Comparison of ENCODE assay signal across 9 mouse cellular contexts in the genomic region with DNA sequence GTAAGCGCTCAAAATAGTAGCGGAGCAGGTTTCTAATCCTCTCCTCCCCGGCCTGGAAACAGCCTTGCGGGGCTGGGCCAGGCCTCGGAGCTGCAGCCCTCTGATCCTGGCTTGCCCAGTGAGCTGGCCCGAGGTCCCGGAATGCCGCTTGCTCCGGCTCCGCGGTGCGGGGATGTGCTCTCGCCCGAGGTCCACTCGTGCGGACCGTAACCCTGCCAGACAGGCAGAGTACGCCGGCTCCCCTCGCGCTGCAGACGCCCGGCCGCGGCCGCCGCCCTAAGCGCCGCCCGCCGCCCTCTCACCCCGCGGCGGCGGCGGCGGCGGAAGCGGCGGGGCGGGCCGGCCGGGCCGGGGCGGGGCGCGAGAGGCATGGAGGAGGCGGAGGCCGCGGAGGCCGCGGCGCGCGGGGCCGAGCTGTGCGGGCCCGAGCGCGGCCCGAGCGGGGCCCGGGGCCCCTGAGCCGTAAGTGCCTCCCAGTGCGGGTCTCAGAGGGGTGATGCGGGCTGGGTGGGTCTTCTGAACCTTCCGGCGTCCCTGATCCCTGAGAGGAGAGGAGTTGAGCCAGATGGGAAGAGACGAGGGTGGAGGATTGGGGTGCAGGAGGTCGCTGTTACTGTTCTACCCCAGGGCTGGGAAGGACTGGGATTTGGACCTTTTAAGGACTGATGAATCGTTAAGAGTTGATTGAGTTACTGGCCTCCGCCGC. TPM values are rescaled to one million over a fixed set of nuclear protein-coding genes. Genes with fewer than 3 reads are reported as not detected.
A peak's percentile ranks its signal among the peaks of the same experiment; 100 is the strongest.
DNase-seq lines count a peak whose midpoint lies in the region; ATAC-seq and TF ChIP-seq lines count a peak whose summit lies in the region.
"Had no signal": no experiment of that assay in that cellular context is flagged by ENCODE, and none has a peak within 500 bp of the region (broad histone marks: within the 10 kb centered on the region; RNA-seq: fewer than 3 reads in every experiment).

No protein-coding gene starts in this region.

- no peak for TF ChIP-seq EP300 in MEL (IDR thresholded peaks at IDR 0.05; ENCODE audit: low read depth in 1 of 2, low read length in 2 of 2)

- peak overlapping the region; percentile 67 for H3K27ac ChIP-seq in MEL (ENCODE audit: control insufficient read depth, low read depth, low read length)
- H3K27ac ChIP-seq in heart, embryonic 16.5 days (ENCODE audit: low read length): peak overlapping the region; percentile 91

- under 1% methylated on average over 48 of the region's 73 CpGs for WGBS in heart, embryonic 16.5 days

- peaks cover 0 to 10% of the 10 kb centered on the region in 2 experiments; a peak in 2 of 4 replicates for H3K4me1 ChIP-seq in MEL (ENCODE audit: control insufficient read depth in 1 of 2, insufficient read depth in 2 of 2, low read length in 2 of 2)
- peaks cover 25% of the 10 kb centered on the region for H3K4me1 ChIP-seq in erythroblast, embryonic 14.5 days (ENCODE audit: control insufficient read depth)
- peaks cover 14% of the 10 kb centered on the region for H3K4me1 ChIP-seq in heart, embryonic 16.5 days (ENCODE audit: control insufficient read depth, insufficient read depth, low read length)

- no peaks in the 10 kb centered on the region for H3K9me3 ChIP-seq in MEL (replicated peaks; ENCODE audit: insufficient read depth, low read length)
- peaks cover 5% of the 10 kb centered on the region for H3K9me3 ChIP-seq in erythroblast, embryonic 14.5 days (ENCODE audit: control insufficient read depth, low read length)
- H3K9me3 ChIP-seq in heart, embryonic 16.5 days (replicated peaks; ENCODE audit: control insufficient read depth, low read length): 0 out of 2 replicates have a peak, but pooled peaks cover 2% of the 10 kb centered on the region

- H3K4me3 ChIP-seq in MEL (ENCODE audit: control insufficient read depth in 1 of 2, insufficient read depth in 1 of 2, low read depth in 2 of 2, low read length in 2 of 2): peak overlapping the region; percentile 90 to 98
- peak overlapping the region; percentile 80 for H3K4me3 ChIP-seq in erythroblast, embryonic 14.5 days (replicated peaks)
- peak overlapping the region; percentile 91 for H3K4me3 ChIP-seq in heart, embryonic 16.5 days (ENCODE audit: low read length)

- peak; percentile 68 for DNase-seq in MEL (ENCODE audit: low read depth, low spot score)
- DNase-seq in brain, embryonic 14.5 days (ENCODE audit: low read depth): peak; percentile 71
- DNase-seq in kidney, postnatal 10 days: peak; percentile 85
- peak; percentile 74 for DNase-seq in lung, postnatal 14 days
- peak; percentile 33 for DNase-seq in ovary, postnatal 10 days (ENCODE audit: low spot score)
- DNase-seq in thymus, postnatal 14 days: peak; percentile 80

- peaks cover 14% of the 10 kb centered on the region for H3K79me2 ChIP-seq in MEL (ENCODE audit: control insufficient read depth, insufficient read depth, low read length, poor library complexity)

- ATAC-seq in heart, embryonic 16.5 days (replicated peaks; ENCODE audit: extremely low read depth, insufficient read depth, low FRiP score): peak; percentile 93

- no peak for TF ChIP-seq RAD21 in MEL (IDR thresholded peaks at IDR 0.05; ENCODE audit: low read depth, low read length)

- no peak for TF ChIP-seq CTCF in MEL (IDR thresholded peaks at IDR 0.05 in 2 of 3, conservative IDR thresholded peaks at IDR 0.05 in 1 of 3; ENCODE audit: control insufficient read depth in 1 of 3, insufficient read depth in 1 of 3, low read depth in 2 of 3, low read length in 3 of 3, poor library complexity in 1 of 3, severe bottlenecking in 1 of 3)
- TF ChIP-seq CTCF in brain, embryonic 14.5 days (IDR thresholded peaks at IDR 0.05; ENCODE audit: borderline replicate concordance, extremely low read depth, insufficient read depth, insufficient read length): no peak

- H3K4me2 ChIP-seq in heart, embryonic 16.5 days (ENCODE audit: low read depth, low read length): peak overlapping the region; percentile 90

- H3K9ac ChIP-seq in MEL (ENCODE audit: control insufficient read depth, low read depth, low read length, poor library complexity, severe bottlenecking): peak overlapping the region; percentile 94
- H3K9ac ChIP-seq in heart, embryonic 16.5 days (ENCODE audit: low read length): peak overlapping the region; percentile 98

- no peaks in the 10 kb centered on the region for H3K27me3 ChIP-seq in MEL (ENCODE audit: control insufficient read depth in 1 of 2, insufficient read depth in 2 of 2, low read length in 2 of 2)
- H3K27me3 ChIP-seq in erythroblast, embryonic 14.5 days (ENCODE audit: control insufficient read depth): peaks cover 6% of the 10 kb centered on the region
- no peaks in the 10 kb centered on the region for H3K27me3 ChIP-seq in heart, embryonic 16.5 days (ENCODE audit: control insufficient read depth, insufficient read depth, low read length)

- peaks cover 0 to 4% of the 10 kb centered on the region in 2 experiments for H3K36me3 ChIP-seq in MEL (ENCODE audit: control insufficient read depth in 1 of 2, insufficient read depth in 2 of 2, low read length in 2 of 2)
- peaks cover 36% of the 10 kb centered on the region for H3K36me3 ChIP-seq in erythroblast, embryonic 14.5 days (ENCODE audit: control insufficient read depth)
- H3K36me3 ChIP-seq in heart, embryonic 16.5 days (ENCODE audit: control insufficient read depth, insufficient read depth): peaks cover 30% of the 10 kb centered on the region

- TF ChIP-seq POLR2A in MEL (IDR thresholded peaks at IDR 0.05; ENCODE audit: control insufficient read depth in 1 of 2, insufficient read depth in 1 of 2, low read depth in 1 of 2, low read length in 2 of 2, poor library complexity in 1 of 2): peak; percentile 83 to 99
- TF ChIP-seq POLR2A in brain, embryonic 14.5 days (IDR thresholded peaks at IDR 0.05; ENCODE audit: borderline replicate concordance, extremely low read depth, insufficient read depth, insufficient read length, poor library complexity, severe bottlenecking): peak; percentile 85

TF ChIP-seq in MEL, 35 proteins besides CTCF, POLR2A, EP300 and RAD21 (continues in another document):
- TF ChIP-seq USF2 (IDR thresholded peaks at IDR 0.05; ENCODE audit: borderline replicate concordance in 1 of 2, insufficient read depth in 1 of 2, low read depth in 1 of 2, low read length in 2 of 2): no peak
- TF ChIP-seq UBTF (IDR thresholded peaks at IDR 0.05; ENCODE audit: borderline replicate concordance, insufficient read depth, low read depth, low read length): no peak
- no peak for TF ChIP-seq E2F4 (IDR thresholded peaks at IDR 0.05; ENCODE audit: borderline replicate concordance, low read depth, low read length)
- no peak for TF ChIP-seq MYB (IDR thresholded peaks at IDR 0.05; ENCODE audit: low read depth, low read length)
- TF ChIP-seq MXI1 (IDR thresholded peaks at IDR 0.05; ENCODE audit: low read depth, low read length): peak; percentile 32; the same call in 1 of the 2 replicates
- TF ChIP-seq KAT2A (conservative IDR thresholded peaks at IDR 0.05; ENCODE audit: low read depth, low read length): no peak; the same call in 1 of the 2 replicates
- peak; percentile 73 for TF ChIP-seq SIN3A (IDR thresholded peaks at IDR 0.05; ENCODE audit: low read length)
- no peak for TF ChIP-seq ELF1 (IDR thresholded peaks at IDR 0.05; ENCODE audit: low read depth, low read length)
- no peak for TF ChIP-seq MAFK (IDR thresholded peaks at IDR 0.05; ENCODE audit: borderline replicate concordance, low read depth, low read length)
- TF ChIP-seq ZKSCAN1 (IDR thresholded peaks at IDR 0.05; ENCODE audit: low read depth, low read length): no peak
- no peak for TF ChIP-seq TBP (IDR thresholded peaks at IDR 0.05; ENCODE audit: low read depth, low read length)
- TF ChIP-seq ETS1 (IDR thresholded peaks at IDR 0.05; ENCODE audit: low read depth, low read length): no peak
- TF ChIP-seq GABPA (IDR thresholded peaks at IDR 0.05; ENCODE audit: low read depth, low read length): no peak
- TF ChIP-seq MAX (IDR thresholded peaks at IDR 0.05; ENCODE audit: low read length): no peak
- TF ChIP-seq HCFC1 (IDR thresholded peaks at IDR 0.05; ENCODE audit: low read depth, low read length): peak; percentile 59
- no peak for TF ChIP-seq GATA1 (IDR thresholded peaks at IDR 0.05; ENCODE audit: low read depth, low read length)

RNA-seq across cellular contexts. Expression of gene Lurap1, which starts 0.8 kb away (rescaled TPM):
- total RNA-seq in MEL (2012; rRNA removed): 0.85 and 1.2 TPM in 2 replicates
- 1 to 10 TPM in 1 of 2 experiments, not detected in 1; 1.2 TPM for polyA plus RNA-seq in MEL (2012; ENCODE audit: insufficient read depth in 1 of 2, insufficient read length in 2 of 2, low read depth in 1 of 2, low replicate concordance in 2 of 2, missing spikeins in 1 of 2)
- polyA plus RNA-seq in brain, embryonic 14.5 days (2012; rRNA removed): 1.4 and 1.5 TPM in 2 replicates
- polyA plus RNA-seq in erythroblast, embryonic 14.5 days (2012): not detected in 2 replicates
- 2.3 and 2.9 TPM in 2 replicates for polyA plus RNA-seq in heart, embryonic 16.5 days (2015; fragmentation: Nextera tagmentation; extraction: Ambion mirVana)

RNA-seq across cellular contexts. Expression of gene Tspan1, which starts 17.1 kb away (rescaled TPM):
- total RNA-seq in MEL (2012; rRNA removed): 0.08 TPM in 1 of 2 replicates, not detected in the other
- polyA plus RNA-seq in MEL (2012; ENCODE audit: insufficient read depth in 1 of 2, insufficient read length in 2 of 2, low read depth in 1 of 2, low replicate concordance in 2 of 2, missing spikeins in 1 of 2): under 1 TPM in 1 of 2 experiments, not detected in 1; 0.03 TPM
- 0.07 TPM in 1 of 2 replicates, not detected in the other for polyA plus RNA-seq in brain, embryonic 14.5 days (2012; rRNA removed)
- polyA plus RNA-seq in erythroblast, embryonic 14.5 days (2012): 0.05 TPM in 1 of 2 replicates, not detected in the other
- 1.9 and 3.2 TPM in 2 replicates for polyA plus RNA-seq in heart, embryonic 16.5 days (2015; fragmentation: Nextera tagmentation; extraction: Ambion mirVana)
- total RNA-seq: layer of hippocampus, adult 18-20 months had no signal

RNA-seq across cellular contexts. Expression of gene 1700042G07Rik, which starts 22.9 kb away (rescaled TPM):
- not detected in 2 replicates for total RNA-seq in MEL (2012; rRNA removed)
- not detected for polyA plus RNA-seq in MEL (2012; ENCODE audit: insufficient read depth in 1 of 2, insufficient read length in 2 of 2, low read depth in 1 of 2, low replicate concordance in 2 of 2, missing spikeins in 1 of 2)
- polyA plus RNA-seq in brain, embryonic 14.5 days (2012; rRNA removed): not detected in 2 replicates
- polyA plus RNA-seq in erythroblast, embryonic 14.5 days (2012): not detected in 2 replicates
- not detected in 2 replicates for polyA plus RNA-seq in heart, embryonic 16.5 days (2015; fragmentation: Nextera tagmentation; extraction: Ambion mirVana)
- total RNA-seq: layer of hippocampus, adult 18-20 months had no signal

RNA-seq across cellular contexts. Expression of gene Gm49337, which starts 22.9 kb away (rescaled TPM):
- total RNA-seq in MEL (2012; rRNA removed): not detected in 2 replicates
- polyA plus RNA-seq in MEL (2012; ENCODE audit: insufficient read depth in 1 of 2, insufficient read length in 2 of 2, low read depth in 1 of 2, low replicate concordance in 2 of 2, missing spikeins in 1 of 2): not detected
- not detected in 2 replicates for polyA plus RNA-seq in brain, embryonic 14.5 days (2012; rRNA removed)
- polyA plus RNA-seq in erythroblast, embryonic 14.5 days (2012): not detected in 2 replicates
- not detected in 2 replicates for polyA plus RNA-seq in heart, embryonic 16.5 days (2015; fragmentation: Nextera tagmentation; extraction: Ambion mirVana)

RNA-seq across cellular contexts. Expression of gene Pomgnt1, which starts 26.7 kb away (rescaled TPM):
- 29.1 and 35.3 TPM in 2 replicates for total RNA-seq in MEL (2012; rRNA removed)
- 10 to 100 TPM in 1 of 2 experiments, not detected in 1; 33.6 TPM for polyA plus RNA-seq in MEL (2012; ENCODE audit: insufficient read depth in 1 of 2, insufficient read length in 2 of 2, low read depth in 1 of 2, low replicate concordance in 2 of 2, missing spikeins in 1 of 2)
- polyA plus RNA-seq in brain, embryonic 14.5 days (2012; rRNA removed): 73.2 and 79.8 TPM in 2 replicates
- polyA plus RNA-seq in erythroblast, embryonic 14.5 days (2012): 0.10 and 0.18 TPM in 2 replicates
- 60.2 and 68.8 TPM in 2 replicates for polyA plus RNA-seq in heart, embryonic 16.5 days (2015; fragmentation: Nextera tagmentation; extraction: Ambion mirVana)

Comparison
In these comparisons a context has a peak if more than half of its experiments do, and no peak if none do; other contexts are left out.
1. Peak in every context shown above with its lines: DNase-seq, ATAC-seq, H3K4me3 ChIP-seq and H3K27ac ChIP-seq.
2. DNase-seq: peak in every context shown above with its lines; median percentile 85 in kidney, postnatal 10 days; 80 in thymus, postnatal 14 days; 74 in lung, postnatal 14 days; 71 in brain, embryonic 14.5 days; 68 in MEL; 33 in ovary, postnatal 10 days.